Mouse (Mus musculus) liver, embryonic 13.5 days (tissue): ENCODE data around the gene Shroom3. TPM values are rescaled to one million over a fixed set of nuclear protein-coding genes. Genes with fewer than 3 reads are reported as not detected.
"Not testable (repeated sequence)": the region's sequence is repeated elsewhere in the genome, so short reads cannot be mapped to it uniquely, and the experiment has no call there.

Experiments used
- ATAC-seq: fragments of 200-750 bp; cut with Nextera tagmentation; 2 replicates; pipeline ENCODE4 v1.8.0; 2017; ENCODE audit warnings: low read depth, mild to moderate bottlenecking, moderate number of reproducible peaks, moderate library complexity
- DNase-seq: peaks from one replicate; pipeline ENCODE4 v3.0.0; 2022
- H3K27ac ChIP-seq: fragments of 300-500 bp; sonication (generic); 2 replicates; pipeline ENCODE4 v1.5.1; 2015; ENCODE audit warnings: moderate library complexity, mild to moderate bottlenecking, inconsistent platforms
- H3K27me3 ChIP-seq: fragments of 300-500 bp; sonication (generic); 2 replicates; pipeline ENCODE4 v1.6.1; 2015; ENCODE audit warnings: mild to moderate bottlenecking, inconsistent platforms
- H3K36me3 ChIP-seq: fragments of 300-500 bp; sonication (generic); 2 replicates; pipeline ENCODE4 v1.6.1; 2015; ENCODE audit warnings: mild to moderate bottlenecking, inconsistent platforms
- H3K4me1 ChIP-seq: fragments of 300-500 bp; sonication (generic); replicated peaks from 2 replicates; pipeline ENCODE4 v1.6.1; 2015; ENCODE audit warnings: inconsistent platforms
- H3K4me2 ChIP-seq: fragments of 300-500 bp; sonication (generic); 2 replicates; pipeline ENCODE4 v1.6.1; 2015; ENCODE audit warnings: inconsistent platforms, mild to moderate bottlenecking, moderate library complexity
- H3K4me3 ChIP-seq: fragments of 300-500 bp; sonication (generic); replicated peaks from 2 replicates; pipeline ENCODE4 v1.5.1; 2015; ENCODE audit warnings: mild to moderate bottlenecking, inconsistent platforms
- H3K9ac ChIP-seq: fragments of 300-500 bp; sonication (generic); 2 replicates; pipeline ENCODE4 v1.6.1; 2015; ENCODE audit warnings: mild to moderate bottlenecking, inconsistent platforms
- H3K9me3 ChIP-seq: fragments of 300-500 bp; sonication (generic); replicated peaks from 2 replicates; pipeline ENCODE4 v1.6.1; 2016; ENCODE audit warnings: inconsistent platforms
- WGBS: fragments of 180-500 bp; shearing (Covaris S2); methylation state at CpG from one replicate; pipeline ENCODE4 v1.1.7; 2015; ENCODE audit not compliant: insufficient replicate concordance; 5-methylcytosine and 5-hydroxymethylcytosine counted together
- polyA plus RNA-seq: library from polyadenylated mRNA; unstranded; fragments of >200 nt; fragmentation: Nextera tagmentation; extraction: Ambion mirVana; gene quantifications from 2 replicates; pipeline ENCODE4 v1.2.1, GENCODE M21; 2015

Gene Shroom3
- polyA plus RNA-seq, 1 experiment from 2014 or later = 0.20 TPM

GRCm38 (mm10) chr5:92922981-92923380, 239.7 kb downstream of the Shroom3 start:
- H3K4me1 ChIP-seq, H3K9me3 ChIP-seq, H3K9ac ChIP-seq, H3K4me3 ChIP-seq, DNase-seq, H3K4me2 ChIP-seq, ATAC-seq, H3K27me3 ChIP-seq, H3K36me3 ChIP-seq, H3K27ac ChIP-seq: not testable (repeated sequence)
- WGBS = 72% methylated on average over 5 of the region's 5 CpGs

- Histone ChIP-seq H3K36me3 (no peaks in the 10 kb centered on the region), H3K27ac (no peak overlapping the region), H3K4me3 (peak overlapping the region; percentile 7; the same call in 1 of the 2 replicates), H3K4me1 (peaks cover 6% of the 10 kb centered on the region), H3K4me2 (peak overlapping the region; percentile 42), H3K9me3 (no peaks in the 10 kb centered on the region), H3K9ac (no peak overlapping the region), H3K27me3 (no peaks in the 10 kb centered on the region)
- 5% methylated on average over 17 of the region's 17 CpGs for WGBS
- peak; percentile 24 for DNase-seq
- ATAC-seq = peak; percentile 73
Measured at GRCm38 (mm10) chr5:92924851-92925477, 241.7 kb downstream of the Shroom3 start.

DNA sequence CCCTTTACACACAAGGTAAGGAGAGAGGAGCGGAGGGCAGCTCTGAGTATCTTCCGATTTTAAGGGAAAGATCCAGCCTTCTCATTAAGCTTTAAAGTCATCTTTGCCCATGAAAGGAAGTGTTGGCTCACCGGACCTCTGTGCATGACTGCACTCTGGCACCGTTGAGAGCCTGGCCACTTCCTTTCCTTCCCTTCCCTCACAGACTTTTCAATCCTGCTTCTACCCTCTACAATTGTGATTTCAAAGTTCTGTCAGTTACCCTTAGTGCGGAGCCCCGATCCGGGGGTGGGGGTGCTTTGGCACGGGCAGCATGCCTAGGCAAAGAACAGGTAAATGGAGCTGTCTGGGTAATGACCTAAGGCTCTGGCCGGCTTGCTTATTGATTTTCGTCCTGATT, 244.4 kb downstream of the Shroom3 start:
- no peaks in the 10 kb centered on the region for H3K36me3 ChIP-seq
- DNase-seq = no peak
- no peak for ATAC-seq
- H3K27ac ChIP-seq = no peak overlapping the region
- H3K4me1 ChIP-seq = peaks cover 6% of the 10 kb centered on the region
- H3K27me3 ChIP-seq = no peaks in the 10 kb centered on the region
- H3K4me2 ChIP-seq = no peak overlapping the region
- H3K4me3 ChIP-seq = no peak overlapping the region
- WGBS = 58% methylated on average over 10 of the region's 10 CpGs
- no peaks in the 10 kb centered on the region for H3K9me3 ChIP-seq
- H3K9ac ChIP-seq = no peak overlapping the region

- ATAC-seq = no peak
- H3K27ac ChIP-seq = no peak overlapping the region
Measured at GRCm38 (mm10) chr5:92930557-92930956, 247.3 kb downstream of the Shroom3 start.

DNA sequence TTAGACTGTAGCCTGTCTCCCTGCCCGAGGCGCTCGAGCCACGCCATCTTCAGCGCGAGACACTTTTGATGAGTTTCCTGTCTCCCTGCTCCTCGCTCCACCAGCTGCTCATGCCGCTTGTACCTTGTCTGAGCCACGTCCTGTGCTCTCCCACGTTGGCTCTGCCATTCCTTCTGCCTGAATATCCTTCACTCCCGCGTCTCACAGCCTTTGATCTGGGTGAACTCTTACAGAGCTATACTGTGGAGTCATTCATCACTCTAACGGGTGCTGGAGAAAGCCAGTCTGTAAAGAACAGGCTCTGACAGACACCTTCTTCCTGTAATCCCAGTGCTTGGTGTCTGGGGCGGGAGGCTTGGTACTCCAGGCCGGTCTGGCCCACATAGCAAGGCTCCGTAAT, 248.1 kb downstream of the Shroom3 start:
- DNase-seq (no peak), ATAC-seq (no peak)
- WGBS = 57% methylated on average over 16 of the region's 16 CpGs
- no peak overlapping the region for H3K4me3 ChIP-seq
- H3K9me3 ChIP-seq = no peaks in the 10 kb centered on the region
- H3K4me1 ChIP-seq = no peaks in the 10 kb centered on the region; the same call in 1 of the 2 replicates
- no peaks in the 10 kb centered on the region for H3K36me3 ChIP-seq
- H3K27ac ChIP-seq = no peak overlapping the region
- H3K9ac ChIP-seq = no peak overlapping the region
- no peak overlapping the region for H3K4me2 ChIP-seq
- H3K27me3 ChIP-seq = no peaks in the 10 kb centered on the region

More at GRCm38 (mm10) chr5:92930557-92930956, 247.3 kb downstream of the Shroom3 start:
- no peak overlapping the region for H3K9ac ChIP-seq
- no peaks in the 10 kb centered on the region; the same call in 1 of the 2 replicates for H3K4me1 ChIP-seq
- H3K27me3 ChIP-seq = no peaks in the 10 kb centered on the region
- WGBS = 49% methylated on average over 6 of the region's 6 CpGs
- no peaks in the 10 kb centered on the region for H3K36me3 ChIP-seq
- H3K4me3 ChIP-seq = no peak overlapping the region
- H3K4me2 ChIP-seq = no peak overlapping the region
- H3K9me3 ChIP-seq = no peaks in the 10 kb centered on the region
- no peak for DNase-seq

DNA sequence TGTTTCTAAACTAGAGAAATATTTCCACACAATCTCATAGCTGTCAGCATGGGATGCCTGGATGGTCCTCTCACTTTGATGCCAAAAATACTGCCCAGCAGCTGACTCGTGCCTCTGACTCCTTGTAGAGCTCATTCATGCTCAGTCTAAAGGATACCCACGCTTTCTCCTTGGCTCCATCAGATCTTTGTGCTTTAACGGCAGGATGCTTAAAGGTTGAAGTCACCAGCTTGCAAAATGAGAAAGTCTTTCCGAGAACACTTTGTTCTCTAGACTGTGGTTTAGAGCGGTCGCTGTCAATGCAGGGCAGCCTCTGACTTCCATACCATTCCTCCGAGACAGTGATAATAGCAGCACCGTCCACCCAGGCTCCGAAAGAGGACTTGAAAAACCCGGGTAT, 249.8 kb downstream of the Shroom3 start:
- Histone ChIP-seq H3K27ac (no peak overlapping the region), H3K27me3 (no peaks in the 10 kb centered on the region), H3K4me3 (no peak overlapping the region), H3K4me1 (no peaks in the 10 kb centered on the region; the same call in 1 of the 2 replicates), H3K36me3 (no peaks in the 10 kb centered on the region), H3K4me2 (no peak overlapping the region), H3K9me3 (no peaks in the 10 kb centered on the region), H3K9ac (no peak overlapping the region)
- no peak for ATAC-seq
- no peak for DNase-seq
- WGBS = 65% methylated on average over 10 of the region's 10 CpGs

DNA sequence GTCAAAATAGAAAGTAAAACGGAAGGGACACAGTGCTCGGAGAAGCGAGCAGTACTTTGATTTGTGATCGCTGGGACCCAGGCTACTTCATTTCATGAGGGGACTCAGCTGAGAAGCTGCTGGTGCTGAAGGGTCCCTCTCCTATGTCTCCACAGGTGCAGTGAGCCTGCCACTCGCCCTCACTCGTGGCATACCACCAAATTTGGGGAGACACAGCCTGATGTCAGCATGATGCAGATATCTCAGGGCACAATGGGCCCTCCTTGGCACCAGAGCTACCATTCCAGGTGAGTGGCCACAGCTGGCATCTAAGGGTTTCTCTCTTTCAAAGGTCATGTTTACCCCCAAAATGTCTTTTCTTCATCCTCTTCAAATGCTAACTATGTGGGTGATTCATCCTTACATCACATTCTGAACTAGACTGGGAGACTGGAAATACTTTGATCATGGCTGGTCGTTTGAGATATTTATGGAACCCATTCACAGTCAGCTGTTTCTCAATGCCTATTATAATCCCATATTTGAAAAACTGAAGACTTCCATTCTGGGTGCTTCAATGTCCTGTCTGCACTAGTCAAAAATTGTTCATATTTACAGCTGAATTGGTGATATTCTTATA, 250.5 kb downstream of the Shroom3 start:
- H3K27me3 ChIP-seq = no peaks in the 10 kb centered on the region
- no peaks in the 10 kb centered on the region for H3K4me1 ChIP-seq
- no peak for ATAC-seq
- no peaks in the 10 kb centered on the region for H3K9me3 ChIP-seq
- H3K9ac ChIP-seq = no peak overlapping the region
- no peak for DNase-seq
- no peaks in the 10 kb centered on the region for H3K36me3 ChIP-seq
- H3K4me3 ChIP-seq = no peak overlapping the region
- H3K4me2 ChIP-seq = no peak overlapping the region
- no peak overlapping the region for H3K27ac ChIP-seq
- 52% methylated on average over 7 of the region's 7 CpGs for WGBS

DNA sequence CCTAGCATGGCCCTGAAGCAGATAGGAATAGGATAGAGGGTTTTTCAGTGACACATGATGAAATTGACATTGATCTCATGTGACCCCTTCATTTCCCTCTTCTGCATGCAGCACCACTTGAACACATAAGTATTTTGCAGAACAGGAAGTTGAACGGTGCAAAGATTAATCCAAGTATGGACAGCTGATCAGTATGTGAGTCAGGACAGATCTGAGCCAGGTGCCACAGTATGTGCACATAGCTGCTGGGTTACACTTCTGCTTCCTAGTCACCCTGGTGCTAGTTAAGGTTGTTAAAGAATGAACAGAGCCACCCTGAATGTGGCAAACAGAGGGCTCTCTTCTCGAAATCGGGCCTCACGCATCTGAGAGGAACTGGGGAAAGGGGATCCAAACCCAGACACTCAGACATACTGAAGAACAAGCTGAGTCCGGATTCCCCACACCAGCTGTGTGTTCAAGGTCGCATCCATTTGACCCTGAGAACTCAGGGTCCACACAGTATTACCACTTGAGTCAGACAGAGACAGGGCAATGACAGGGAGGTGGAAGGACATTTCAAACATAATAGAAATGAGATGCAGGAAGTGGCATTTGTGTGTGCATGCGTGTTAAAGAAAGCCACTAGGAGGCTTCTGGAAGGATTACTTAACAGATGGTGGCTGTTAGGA, 251.2 kb downstream of the Shroom3 start:
- Histone ChIP-seq H3K4me1 (no peaks in the 10 kb centered on the region), H3K4me2 (no peak overlapping the region), H3K27ac (no peak overlapping the region), H3K9ac (no peak overlapping the region), H3K27me3 (no peaks in the 10 kb centered on the region), H3K36me3 (no peaks in the 10 kb centered on the region), H3K9me3 (no peaks in the 10 kb centered on the region), H3K4me3 (no peak overlapping the region)
- WGBS = 51% methylated on average over 7 of the region's 7 CpGs
- ATAC-seq = no peak
- no peak for DNase-seq

DNA sequence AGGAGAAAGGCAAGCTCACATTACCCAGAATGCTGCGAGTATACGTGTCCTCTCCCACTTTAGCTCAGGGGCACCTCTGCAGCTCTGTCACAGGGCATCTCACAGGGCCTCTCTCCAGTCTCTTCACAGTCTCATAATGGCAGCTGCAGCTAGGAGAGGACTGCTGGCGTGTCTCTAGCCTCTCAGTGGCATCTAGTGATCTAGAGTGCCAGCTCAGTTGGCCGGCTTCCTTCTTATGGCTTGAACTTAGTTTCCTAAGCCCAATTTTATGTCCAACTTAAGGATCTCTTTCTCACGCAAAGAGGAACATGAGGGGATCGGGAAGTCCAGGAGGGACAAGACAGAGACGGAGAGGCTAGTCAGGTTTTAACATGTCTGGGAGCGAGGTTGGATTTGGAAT, 252.6 kb downstream of the Shroom3 start:
- Histone ChIP-seq H3K4me3 (no peak overlapping the region), H3K27ac (no peak overlapping the region), H3K27me3 (no peaks in the 10 kb centered on the region), H3K9ac (no peak overlapping the region), H3K36me3 (peaks cover 10% of the 10 kb centered on the region), H3K9me3 (no peaks in the 10 kb centered on the region), H3K4me1 (no peaks in the 10 kb centered on the region), H3K4me2 (no peak overlapping the region)
- DNase-seq = no peak
- 75% methylated on average over 8 of the region's 8 CpGs for WGBS
- ATAC-seq = no peak

DNA sequence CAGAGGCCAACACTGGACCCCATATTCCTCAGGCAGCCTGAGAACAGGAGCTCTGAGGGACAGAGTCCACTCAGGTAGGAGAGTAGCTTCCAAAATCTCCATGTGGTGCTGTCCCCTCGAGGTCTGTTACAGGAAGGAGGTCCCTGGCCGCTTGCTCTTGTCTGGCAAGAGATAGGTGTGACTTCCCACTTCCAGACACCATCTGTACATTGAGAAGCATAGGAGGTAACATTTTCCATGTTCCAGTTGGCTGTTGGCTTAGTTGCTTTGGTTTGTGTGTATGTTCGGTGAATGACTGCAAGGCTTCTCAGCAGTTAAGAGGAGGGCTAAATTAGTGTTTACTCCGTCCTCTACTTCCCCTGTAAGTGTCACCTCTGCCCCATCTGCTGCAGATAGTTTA, 254.5 kb downstream of the Shroom3 start:
- Histone ChIP-seq H3K36me3 (peaks cover 28% of the 10 kb centered on the region), H3K27me3 (no peaks in the 10 kb centered on the region)
- 57% methylated on average over 4 of the region's 4 CpGs for WGBS

GRCm38 (mm10) chr5:92939246-92939995, 256.2 kb downstream of the Shroom3 start:
- H3K27ac ChIP-seq = no peak overlapping the region
- no peak overlapping the region for H3K9ac ChIP-seq
- H3K36me3 ChIP-seq = peaks cover 32% of the 10 kb centered on the region
- no peak overlapping the region for H3K4me2 ChIP-seq
- no peaks in the 10 kb centered on the region for H3K4me1 ChIP-seq
- H3K9me3 ChIP-seq = peaks cover 16% of the 10 kb centered on the region
- WGBS = 70% methylated on average over 15 of the region's 15 CpGs
- no peak for DNase-seq
- no peak for ATAC-seq
- H3K27me3 ChIP-seq = no peaks in the 10 kb centered on the region
- no peak overlapping the region for H3K4me3 ChIP-seq

More for the DNA sequence above, 254.5 kb downstream of the Shroom3 start:
- Histone ChIP-seq H3K9ac (no peak overlapping the region), H3K4me3 (no peak overlapping the region), H3K4me2 (no peak overlapping the region), H3K4me1 (no peaks in the 10 kb centered on the region), H3K9me3 (peaks cover 13% of the 10 kb centered on the region), H3K27ac (no peak overlapping the region)
- DNase-seq (no peak), ATAC-seq (no peak)
